Mouse (Mus musculus) cortical plate, adult 2 months (tissue): ENCODE results near the gene Vegfb.

Source experiments
- CTCF ChIP-seq: fragments of 200-500 bp; IDR thresholded peaks from 2 replicates; pipeline ENCODE4 v1.5.1; 2011; ENCODE audit warnings: mild to moderate bottlenecking, control low read depth, low read length; ENCODE audit not compliant: insufficient read depth; ENCODE audit errors: extremely low read depth
- POLR2A ChIP-seq: fragments of 200-500 bp; IDR thresholded peaks from 2 replicates; pipeline ENCODE4 v1.6.1; 2011; ENCODE audit warnings: mild to moderate bottlenecking, low read length, control low read depth; ENCODE audit not compliant: insufficient read depth; ENCODE audit errors: extremely low read depth

- TF ChIP-seq POLR2A, result no peak
- TF ChIP-seq CTCF, result no peak
Observed at GRCm38 (mm10) chr19:6987904-6988285, 444 bp upstream of the Vegfb start.
